Mouse (Mus musculus): ENCODE measurements around the gene Arrb2. TPM values are rescaled to one million over a fixed set of nuclear protein-coding genes. Genes with fewer than 3 reads are reported as not detected.
"Not testable (repeated sequence)": the region's sequence is repeated elsewhere in the genome, so short reads cannot be mapped to it uniquely, and the experiment has no call there.

Arrb2 gene
- polyA plus RNA-seq, 1 experiment from 2014 or later, result 45.5 TPM

GRCm38 (mm10) chr11:70469764-70470163 is 37.3 kb downstream of the Arrb2 start:
- peaks cover 24% of the 10 kb centered on the region for H3K27me3 ChIP-seq
- H3K27ac ChIP-seq, result no peak overlapping the region
- no peak overlapping the region for H3K4me2 ChIP-seq (replicated peaks)
- no peak overlapping the region for H3K4me3 ChIP-seq (replicated peaks)
- no peaks in the 10 kb centered on the region for H3K9me3 ChIP-seq
- peaks cover 12% of the 10 kb centered on the region for H3K4me1 ChIP-seq (replicated peaks)
- ATAC-seq, result no peak
- 89% methylated on average over 3 of the region's 3 CpGs for WGBS
- no peak overlapping the region for H3K9ac ChIP-seq (replicated peaks)
- H3K36me3 ChIP-seq, result no peaks in the 10 kb centered on the region

GRCm38 (mm10) chr11:70472716-70473115 is 40.3 kb downstream of the Arrb2 start:
- no peaks in the 10 kb centered on the region for H3K36me3 ChIP-seq
- H3K27me3 ChIP-seq, result no peaks in the 10 kb centered on the region
- H3K4me3 ChIP-seq (replicated peaks), result no peak overlapping the region
- H3K4me2 ChIP-seq (replicated peaks), result no peak overlapping the region
- no peaks in the 10 kb centered on the region for H3K9me3 ChIP-seq
- no peak overlapping the region for H3K9ac ChIP-seq (replicated peaks)
- no peaks in the 10 kb centered on the region for H3K4me1 ChIP-seq (replicated peaks)
- ATAC-seq, result no peak
- H3K27ac ChIP-seq, result no peak overlapping the region

GRCm38 (mm10) chr11:70473291-70473690 is 40.9 kb downstream of the Arrb2 start:
- not testable (repeated sequence) for H3K4me2 ChIP-seq (replicated peaks); ATAC-seq; H3K27ac ChIP-seq; H3K9me3 ChIP-seq; H3K9ac ChIP-seq (replicated peaks); H3K4me1 ChIP-seq (replicated peaks); H3K27me3 ChIP-seq; H3K4me3 ChIP-seq (replicated peaks); H3K36me3 ChIP-seq
- WGBS, result 88% methylated on average over 5 of the region's 5 CpGs

GRCm38 (mm10) chr11:70474872-70475534 is 42.6 kb downstream of the Arrb2 start:
- WGBS, result 73% methylated on average over 12 of the region's 12 CpGs
- no peak for ATAC-seq

GRCm38 (mm10) chr11:70485498-70485897 is 53.1 kb downstream of the Arrb2 start:
- Histone ChIP-seq H3K27ac (no peak overlapping the region), H3K9me3 (no peaks in the 10 kb centered on the region), H3K27me3 (no peaks in the 10 kb centered on the region), H3K4me3 (replicated peaks) (no peak overlapping the region), H3K4me1 (replicated peaks) (no peaks in the 10 kb centered on the region), H3K36me3 (no peaks in the 10 kb centered on the region), H3K4me2 (replicated peaks) (no peak overlapping the region), H3K9ac (replicated peaks) (no peak overlapping the region)
- WGBS, result 58% methylated on average over 2 of the region's 2 CpGs
- ATAC-seq, result no peak

More at GRCm38 (mm10) chr11:70474872-70475534, 42.6 kb downstream of the Arrb2 start:
- no peak overlapping the region for H3K9ac ChIP-seq (replicated peaks)
- H3K27me3 ChIP-seq, result no peaks in the 10 kb centered on the region
- H3K27ac ChIP-seq, result no peak overlapping the region
- H3K4me2 ChIP-seq (replicated peaks), result no peak overlapping the region
- H3K9me3 ChIP-seq, result no peaks in the 10 kb centered on the region
- no peak overlapping the region for H3K4me3 ChIP-seq (replicated peaks)
- H3K36me3 ChIP-seq, result no peaks in the 10 kb centered on the region
- H3K4me1 ChIP-seq (replicated peaks), result no peaks in the 10 kb centered on the region

- ATAC-seq, result no peak
- WGBS, result 53% methylated on average over 4 of the region's 4 CpGs
- no peaks in the 10 kb centered on the region for H3K27me3 ChIP-seq
These were observed 55.4 kb downstream of the Arrb2 start for GRCm38 (mm10) chr11:70487816-70488215.

GRCm38 (mm10) chr11:70489138-70489537 is 56.7 kb downstream of the Arrb2 start:
- 86% methylated on average over 3 of the region's 3 CpGs for WGBS
- no peak overlapping the region for H3K9ac ChIP-seq (replicated peaks)
- H3K27me3 ChIP-seq, result no peaks in the 10 kb centered on the region
- no peak overlapping the region for H3K27ac ChIP-seq
- H3K4me1 ChIP-seq (replicated peaks), result no peaks in the 10 kb centered on the region
- peaks cover 4% of the 10 kb centered on the region; the same call in 1 of the 2 replicates for H3K9me3 ChIP-seq
- ATAC-seq, result no peak
- no peaks in the 10 kb centered on the region for H3K36me3 ChIP-seq
- H3K4me3 ChIP-seq (replicated peaks), result no peak overlapping the region
- no peak overlapping the region for H3K4me2 ChIP-seq (replicated peaks)

More at GRCm38 (mm10) chr11:70487816-70488215, 55.4 kb downstream of the Arrb2 start:
- H3K4me2 ChIP-seq (replicated peaks), result no peak overlapping the region
- no peaks in the 10 kb centered on the region for H3K36me3 ChIP-seq
- H3K9me3 ChIP-seq, result peaks cover 4% of the 10 kb centered on the region; the same call in 1 of the 2 replicates
- H3K4me1 ChIP-seq (replicated peaks), result no peaks in the 10 kb centered on the region
- no peak overlapping the region for H3K9ac ChIP-seq (replicated peaks)
- no peak overlapping the region for H3K4me3 ChIP-seq (replicated peaks)
- no peak overlapping the region for H3K27ac ChIP-seq

- H3K36me3 ChIP-seq, result no peaks in the 10 kb centered on the region
- H3K9ac ChIP-seq (replicated peaks), result no peak overlapping the region
- peaks cover 4% of the 10 kb centered on the region; the same call in 1 of the 2 replicates for H3K9me3 ChIP-seq
- H3K4me2 ChIP-seq (replicated peaks), result no peak overlapping the region
- H3K27ac ChIP-seq, result no peak overlapping the region
- H3K4me3 ChIP-seq (replicated peaks), result no peak overlapping the region
- H3K4me1 ChIP-seq (replicated peaks), result no peaks in the 10 kb centered on the region
- no peak for ATAC-seq
- 89% methylated on average over 6 of the region's 6 CpGs for WGBS
- no peaks in the 10 kb centered on the region for H3K27me3 ChIP-seq
These were observed 57.2 kb downstream of the Arrb2 start for GRCm38 (mm10) chr11:70489684-70490083.

Small RNA genes within 50 kb of the gene (microRNA-seq; reads per million reads assigned to microRNA genes)
- gene Mir7115, result not detected

Other genes with a start within 250 kb of the Arrb2 start
- 1.9 and 2.4 TPM in 2 replicates for gene Slc16a11, start 219.9 kb upstream of the Arrb2 start, polyA plus RNA-seq (2015; fragmentation: Nextera tagmentation; extraction: Ambion mirVana)
- 17.7 and 18.7 TPM in 2 replicates for gene Slc16a13, start 211.6 kb upstream of the Arrb2 start, polyA plus RNA-seq (2015; fragmentation: Nextera tagmentation; extraction: Ambion mirVana)
- gene Bcl6b, start 202.8 kb upstream of the Arrb2 start, polyA plus RNA-seq (2015; fragmentation: Nextera tagmentation; extraction: Ambion mirVana), result 3.9 and 4.3 TPM in 2 replicates
- gene 0610010K14Rik, start 194.7 kb upstream of the Arrb2 start, polyA plus RNA-seq (2015; fragmentation: Nextera tagmentation; extraction: Ambion mirVana), result 193 and 201 TPM in 2 replicates
- 15.0 and 15.8 TPM in 2 replicates for gene Gm21988, start 192.8 kb upstream of the Arrb2 start, polyA plus RNA-seq (2015; fragmentation: Nextera tagmentation; extraction: Ambion mirVana)
- 289 and 304 TPM in 2 replicates for gene Rnasek, start 192.8 kb upstream of the Arrb2 start, polyA plus RNA-seq (2015; fragmentation: Nextera tagmentation; extraction: Ambion mirVana)
- 0.57 and 1.2 TPM in 2 replicates for gene Alox12, start 177.3 kb upstream of the Arrb2 start, polyA plus RNA-seq (2015; fragmentation: Nextera tagmentation; extraction: Ambion mirVana)
- gene Alox12e, start 110.0 kb upstream of the Arrb2 start, polyA plus RNA-seq (2015; fragmentation: Nextera tagmentation; extraction: Ambion mirVana), result 0.07 TPM in 1 of 2 replicates, not detected in the other
- gene Alox15, start 80.6 kb upstream of the Arrb2 start, polyA plus RNA-seq (2015; fragmentation: Nextera tagmentation; extraction: Ambion mirVana), result not detected in 2 replicates
- 33.9 and 34.1 TPM in 2 replicates for gene Pelp1, start 22.6 kb upstream of the Arrb2 start, polyA plus RNA-seq (2015; fragmentation: Nextera tagmentation; extraction: Ambion mirVana)
- 41.9 and 43.6 TPM in 2 replicates for gene Med11, start 19.3 kb downstream of the Arrb2 start, polyA plus RNA-seq (2015; fragmentation: Nextera tagmentation; extraction: Ambion mirVana)
- 0.40 and 0.44 TPM in 2 replicates for gene Zmynd15, start 26.8 kb downstream of the Arrb2 start, polyA plus RNA-seq (2015; fragmentation: Nextera tagmentation; extraction: Ambion mirVana)
- 1.4 and 1.6 TPM in 2 replicates for gene Cxcl16, start 27.3 kb downstream of the Arrb2 start, polyA plus RNA-seq (2015; fragmentation: Nextera tagmentation; extraction: Ambion mirVana)
- gene Tm4sf5, start 72.6 kb downstream of the Arrb2 start, polyA plus RNA-seq (2015; fragmentation: Nextera tagmentation; extraction: Ambion mirVana), result 0.54 and 1.2 TPM in 2 replicates
- not detected in 2 replicates for gene Vmo1, start 82.0 kb downstream of the Arrb2 start, polyA plus RNA-seq (2015; fragmentation: Nextera tagmentation; extraction: Ambion mirVana)
- 0.35 and 0.42 TPM in 2 replicates for gene Gltpd2, start 86.6 kb downstream of the Arrb2 start, polyA plus RNA-seq (2015; fragmentation: Nextera tagmentation; extraction: Ambion mirVana)
- gene Psmb6, start 92.7 kb downstream of the Arrb2 start, polyA plus RNA-seq (2015; fragmentation: Nextera tagmentation; extraction: Ambion mirVana), result 827 and 844 TPM in 2 replicates
- gene Gm40193, start 100.3 kb downstream of the Arrb2 start, polyA plus RNA-seq (2015; fragmentation: Nextera tagmentation; extraction: Ambion mirVana), result not detected in 2 replicates
- gene Pld2, start 107.4 kb downstream of the Arrb2 start, polyA plus RNA-seq (2015; fragmentation: Nextera tagmentation; extraction: Ambion mirVana), result 5.2 and 6.5 TPM in 2 replicates
- gene Mink1, start 130.2 kb downstream of the Arrb2 start, polyA plus RNA-seq (2015; fragmentation: Nextera tagmentation; extraction: Ambion mirVana), result 10.7 and 14.2 TPM in 2 replicates
- gene 4930544D05Rik, start 183.2 kb downstream of the Arrb2 start, polyA plus RNA-seq (2015; fragmentation: Nextera tagmentation; extraction: Ambion mirVana), result not detected in 2 replicates
- not detected in 2 replicates for gene Chrne, start 186.6 kb downstream of the Arrb2 start, polyA plus RNA-seq (2015; fragmentation: Nextera tagmentation; extraction: Ambion mirVana)
- gene Gp1ba, start 206.5 kb downstream of the Arrb2 start, polyA plus RNA-seq (2015; fragmentation: Nextera tagmentation; extraction: Ambion mirVana), result 0.17 and 0.26 TPM in 2 replicates
- 111 and 113 TPM in 2 replicates for gene Rnf167, start 214.6 kb downstream of the Arrb2 start, polyA plus RNA-seq (2015; fragmentation: Nextera tagmentation; extraction: Ambion mirVana)
- 169 and 170 TPM in 2 replicates for gene Slc25a11, start 214.8 kb downstream of the Arrb2 start, polyA plus RNA-seq (2015; fragmentation: Nextera tagmentation; extraction: Ambion mirVana)
- gene Pfn1, start 222.0 kb downstream of the Arrb2 start, polyA plus RNA-seq (2015; fragmentation: Nextera tagmentation; extraction: Ambion mirVana), result 785 and 825 TPM in 2 replicates
- gene Eno3, start 224.6 kb downstream of the Arrb2 start, polyA plus RNA-seq (2015; fragmentation: Nextera tagmentation; extraction: Ambion mirVana), result 8.0 and 9.5 TPM in 2 replicates
- gene Spag7, start 236.8 kb downstream of the Arrb2 start, polyA plus RNA-seq (2015; fragmentation: Nextera tagmentation; extraction: Ambion mirVana), result 180 and 181 TPM in 2 replicates

Data from midbrain, embryonic 13.5 days (tissue).